Mouse (Mus musculus) fat pad, adult 2 months (tissue): ENCODE measurements at regions not wholly inside any gene's neighbourhood (a gene's known extent, or its start where the extent isn't known, plus 50 kb on each side); places are given as distances from the start of the nearest gene placed in this dataset.

Experiments used
- DNase-seq: peaks from one replicate; pipeline ENCODE4 v3.0.0-alpha.2; 2011; ENCODE audit warnings: low read depth, low spot score; ENCODE audit errors: extremely low read depth

DNA sequence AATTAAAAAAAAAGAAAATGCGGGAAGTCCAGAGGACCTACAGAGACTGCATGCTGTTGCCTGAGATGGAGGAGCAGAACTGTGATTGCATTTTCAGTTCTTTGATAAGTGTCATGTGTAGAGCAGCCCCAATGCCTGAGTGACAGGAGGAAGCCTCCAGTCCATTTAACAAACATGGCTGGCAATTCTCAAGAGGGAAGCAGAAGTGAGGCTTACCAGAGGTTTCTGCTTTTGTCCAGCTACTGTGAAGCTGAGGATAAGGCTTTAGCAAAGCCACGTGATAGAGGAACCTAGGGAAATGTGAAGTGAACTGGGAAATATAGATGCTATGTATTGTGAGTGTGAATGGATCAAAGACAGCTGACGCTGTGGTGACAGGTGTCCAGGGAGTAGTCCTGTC is 56.6 kb downstream of the Sucnr1 start:
- DNase-seq: no peak

DNA sequence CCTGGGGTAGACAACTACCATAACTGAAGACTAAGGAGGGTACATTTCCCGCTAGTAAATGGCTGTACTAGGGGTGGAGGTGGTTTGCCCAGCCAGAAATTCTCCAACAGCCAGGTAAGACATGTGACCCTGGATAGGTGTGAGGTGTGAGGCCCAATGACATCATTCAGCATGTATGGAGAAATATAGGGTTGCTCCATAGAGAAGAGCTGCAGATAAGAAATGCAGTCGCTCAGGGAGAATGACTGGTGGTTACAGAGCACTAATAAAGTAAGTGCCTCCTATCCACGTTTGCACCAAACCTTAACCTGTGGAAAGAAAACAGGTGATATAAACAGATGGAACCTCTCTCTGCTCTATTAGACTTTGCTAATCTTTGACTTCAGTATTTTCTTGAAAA is 78.2 kb downstream of the Sucnr1 start:
- no peak for DNase-seq

GRCm38 (mm10) chr3:60167633-60168032 is 86.0 kb downstream of the Sucnr1 start:
- DNase-seq: no peak

GRCm38 (mm10) chr3:60168135-60168926 is 86.7 kb downstream of the Sucnr1 start:
- DNase-seq: no peak

DNA sequence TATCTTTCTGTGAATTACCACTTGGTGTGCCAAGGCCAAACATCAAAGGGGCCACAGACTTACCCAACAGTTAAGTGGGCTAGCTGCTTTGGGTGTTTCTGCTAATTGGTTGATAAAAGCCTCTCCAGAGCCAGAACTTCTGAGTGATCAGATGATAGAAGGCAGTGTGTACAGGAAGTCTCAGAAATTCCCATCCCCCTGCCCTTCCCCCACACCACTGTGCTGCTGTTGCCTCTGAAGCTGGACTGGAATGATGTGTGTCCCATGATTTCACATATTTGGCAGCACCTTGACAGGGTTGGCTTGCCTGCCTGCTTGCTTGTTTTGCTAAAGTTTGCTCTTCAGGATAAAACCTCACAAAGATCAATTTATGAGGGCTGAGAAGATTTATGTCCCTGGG is 87.9 kb downstream of the Sucnr1 start:
- no peak for DNase-seq

GRCm38 (mm10) chr3:60184481-60184880 is 102.8 kb downstream of the Sucnr1 start:
- DNase-seq: no peak

DNA sequence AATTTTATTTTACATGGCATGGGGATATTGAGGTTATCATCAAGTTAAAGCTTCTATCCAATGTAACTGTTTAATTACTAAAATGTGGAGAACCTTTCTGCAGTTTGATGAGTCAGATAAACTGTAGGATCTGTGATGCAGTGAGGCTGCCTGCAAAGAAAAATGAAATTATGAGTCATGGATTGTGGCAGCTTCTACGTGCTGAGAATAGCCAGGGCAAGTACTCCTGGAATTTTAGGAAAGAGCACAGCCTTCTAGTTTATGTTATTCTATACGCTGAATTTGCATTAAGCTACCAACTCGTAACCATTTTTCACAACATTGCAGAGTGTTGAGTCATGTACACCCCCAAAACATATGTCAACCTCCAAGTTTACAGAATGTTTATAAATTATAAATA is 114.4 kb downstream of the Sucnr1 start:
- no peak for DNase-seq

- DNase-seq: no peak
Measured at GRCm38 (mm10) chr3:60207936-60208335, 126.3 kb downstream of the Sucnr1 start.

GRCm38 (mm10) chr3:60218938-60219337 is 137.3 kb downstream of the Sucnr1 start:
- DNase-seq: no peak

DNA sequence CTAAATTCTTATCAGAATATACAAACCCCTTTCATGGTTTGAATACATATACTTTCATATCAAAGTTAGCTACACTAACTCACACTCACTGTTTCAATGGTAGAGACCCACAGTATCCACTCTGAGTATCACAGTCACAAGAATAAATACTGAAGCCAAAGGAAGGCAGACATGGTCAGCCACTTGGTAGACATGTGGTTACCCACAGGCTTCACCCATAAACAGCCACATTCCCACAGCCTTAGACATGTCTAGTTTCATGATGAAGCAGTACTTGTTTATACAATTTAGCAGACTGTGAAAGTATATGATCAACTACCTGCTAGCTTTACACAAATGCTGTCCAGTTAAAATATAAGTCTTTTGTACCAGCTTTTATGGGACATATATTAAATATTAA is 159.0 kb downstream of the Sucnr1 start:
- no peak for DNase-seq

DNA sequence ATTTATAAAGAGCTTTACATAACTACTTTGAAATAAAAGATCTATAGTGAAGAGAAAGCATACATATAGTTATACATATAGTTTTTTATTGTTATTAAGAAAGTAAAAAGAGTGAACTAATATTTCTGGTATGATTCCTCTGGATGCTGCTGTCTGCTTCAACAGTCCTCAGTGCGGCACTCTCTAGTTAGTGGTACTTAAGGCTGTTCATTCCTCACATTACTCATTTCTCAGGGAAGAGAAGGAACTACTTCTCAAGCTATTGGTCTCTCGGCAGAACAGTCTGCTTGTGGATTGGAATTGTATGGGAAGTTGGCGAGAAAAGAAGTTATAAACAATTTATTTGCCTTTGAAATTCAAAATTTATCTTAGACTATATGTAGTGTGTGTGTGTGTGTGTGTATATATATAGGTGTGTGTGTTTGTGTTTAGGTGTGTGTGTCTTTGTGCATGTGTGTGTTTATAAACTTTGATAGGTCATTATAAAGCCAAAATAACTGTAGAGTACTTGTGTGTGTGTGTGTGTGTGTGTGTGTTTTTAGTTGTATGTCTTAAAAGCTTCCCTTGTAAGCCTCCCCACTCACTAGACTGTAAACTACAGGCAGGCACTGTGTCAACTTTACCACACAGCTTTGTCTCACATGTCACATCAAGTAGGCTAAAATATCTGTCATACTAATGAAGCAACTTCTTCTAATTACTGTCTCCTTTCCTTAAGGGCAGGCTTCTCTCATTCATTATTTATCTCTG is 185.2 kb downstream of the Sucnr1 start:
- DNase-seq: no peak

DNA sequence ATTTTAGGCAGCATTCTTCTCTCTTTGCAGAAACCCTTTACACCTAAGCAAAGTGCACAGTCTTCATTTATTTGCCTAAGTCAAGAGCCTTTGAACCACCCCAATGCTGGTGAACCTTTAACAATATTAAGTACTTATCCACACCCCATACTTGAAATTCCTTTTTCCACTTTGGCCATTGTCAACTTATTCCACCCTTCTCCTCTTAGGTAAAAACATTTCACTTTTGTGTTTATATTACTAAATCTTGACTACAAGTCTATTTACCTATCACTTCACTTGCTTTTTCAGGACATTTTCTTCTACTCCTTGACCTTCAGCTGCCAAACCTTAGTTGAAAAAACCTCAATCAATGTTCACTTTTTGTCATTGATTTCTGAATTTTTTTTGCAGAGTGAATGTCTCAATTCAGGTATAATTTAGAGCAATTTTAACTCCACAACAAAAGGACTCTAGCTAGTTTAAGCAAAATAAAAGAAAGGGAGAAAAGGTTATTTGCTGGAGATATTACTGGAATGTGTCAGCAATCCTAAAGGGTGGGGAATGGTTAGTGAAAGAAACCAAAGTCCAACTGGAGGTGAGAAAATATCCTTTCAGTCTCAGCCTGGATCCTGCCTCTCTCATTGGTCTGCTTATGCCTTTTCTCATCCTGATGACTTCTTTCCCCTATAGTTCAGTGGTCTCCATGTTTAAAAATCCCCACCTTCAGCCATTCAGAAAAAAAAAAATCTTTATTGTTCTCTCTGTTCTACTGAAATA is 185.9 kb downstream of the Sucnr1 start:
- no peak for DNase-seq

DNA sequence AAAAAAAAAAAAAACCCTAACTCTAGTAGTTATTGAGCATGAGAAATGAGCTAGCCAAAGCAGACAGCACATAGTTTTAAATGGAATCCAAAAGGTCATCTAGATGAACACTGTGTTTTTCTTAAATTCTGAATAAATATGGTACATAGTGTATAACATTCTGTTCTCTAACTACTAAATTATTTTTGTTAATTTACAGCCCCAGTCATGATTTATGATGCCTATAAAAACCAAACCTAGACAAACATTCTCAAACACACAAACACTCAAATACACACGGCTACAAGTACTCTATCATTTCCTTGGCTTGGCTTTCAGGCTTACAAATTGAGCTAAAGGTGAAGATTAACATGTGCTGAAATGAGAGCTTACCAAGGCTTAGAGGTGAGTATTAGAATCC is 188.8 kb downstream of the Sucnr1 start:
- DNase-seq: no peak

DNA sequence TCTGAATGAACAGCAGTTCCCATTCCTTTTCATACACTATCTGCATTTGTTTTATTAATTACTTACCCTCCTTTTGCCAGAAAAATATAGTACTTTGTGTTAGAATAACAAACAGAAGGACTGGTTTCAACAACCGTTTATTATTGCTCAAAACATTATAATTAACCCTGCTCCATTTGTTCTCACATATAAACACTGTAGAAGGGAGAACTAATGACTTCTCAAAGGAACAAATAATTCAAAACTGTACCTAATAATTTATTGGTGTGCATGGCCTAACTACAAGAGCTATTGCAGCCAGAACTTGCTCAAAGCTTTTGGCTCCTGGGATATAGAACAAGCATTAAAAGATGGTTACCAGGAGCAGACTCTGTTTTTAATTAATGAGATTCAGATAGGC is 192.1 kb downstream of the Sucnr1 start:
- no peak for DNase-seq

DNA sequence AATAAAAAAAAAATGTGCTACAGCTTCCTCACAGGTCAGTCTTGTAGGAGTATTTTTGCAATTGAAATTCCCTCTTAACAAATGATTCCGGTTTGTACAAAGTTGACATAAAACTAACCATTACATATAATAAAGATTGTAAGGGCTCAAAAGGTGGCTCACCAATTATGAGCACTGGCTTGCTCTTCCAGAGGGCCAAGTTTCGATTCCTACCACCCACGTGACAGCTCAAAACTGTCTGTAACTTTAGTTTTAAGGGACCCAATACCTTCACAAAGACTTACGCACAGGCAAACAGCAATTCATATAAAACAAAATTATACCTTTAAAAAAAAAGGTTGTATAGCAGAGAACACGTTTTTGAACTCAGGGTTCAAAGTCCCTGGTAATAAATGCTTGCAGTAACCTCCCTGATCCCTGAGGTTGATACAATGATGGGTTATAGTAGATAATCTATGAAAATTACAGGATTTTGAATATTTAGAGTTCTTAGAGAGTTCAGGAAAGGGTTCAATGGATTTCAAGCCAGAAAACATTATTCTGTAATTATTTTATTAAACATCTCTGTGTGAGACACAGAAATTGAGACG is 193.7 kb downstream of the Sucnr1 start:
- no peak for DNase-seq

- DNase-seq: no peak
Measured at GRCm38 (mm10) chr3:60277791-60278190, 194.8 kb upstream of the Mbnl1 start.

- no peak for DNase-seq
Measured at GRCm38 (mm10) chr3:60281229-60281628, 191.4 kb upstream of the Mbnl1 start.

GRCm38 (mm10) chr3:60281959-60282495 is 190.6 kb upstream of the Mbnl1 start:
- no peak for DNase-seq

DNA sequence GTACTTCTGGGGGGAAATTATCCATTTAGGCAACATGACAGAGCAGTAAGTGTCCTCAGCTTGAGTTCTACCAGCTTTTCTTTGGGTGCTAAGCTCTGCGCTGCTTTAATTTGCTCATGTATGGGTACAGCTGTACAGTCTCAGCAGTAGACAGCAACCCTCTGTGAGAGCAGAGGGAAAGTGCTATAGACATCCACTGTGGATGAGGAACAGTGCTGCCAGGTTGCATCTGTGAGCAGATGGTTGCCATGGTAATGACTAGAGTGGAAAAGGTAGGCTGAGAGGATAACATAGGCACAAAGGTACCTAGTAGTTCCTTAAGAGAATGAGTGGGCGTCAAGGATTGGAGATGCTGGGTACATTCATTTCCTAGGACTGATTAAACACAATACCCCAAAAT is 180.5 kb upstream of the Mbnl1 start:
- no peak for DNase-seq

GRCm38 (mm10) chr3:60292940-60293339 is 179.7 kb upstream of the Mbnl1 start:
- no peak for DNase-seq

- no peak for DNase-seq
Measured at GRCm38 (mm10) chr3:60305399-60305798, 167.2 kb upstream of the Mbnl1 start.
